Mouse (Mus musculus) gastrocnemius, postnatal 25 days (tissue): ENCODE measurements around the gene Macrod2. TPM values are rescaled to one million over a fixed set of nuclear protein-coding genes. Genes with fewer than 3 reads are reported as not detected.

Experiments
- DNase-seq: peaks from one replicate; pipeline ENCODE4 v3.0.0; 2022
- long read RNA-seq, 2 experiments: library from polyadenylated mRNA; stranded (forward); transcript quantifications; one replicate each; pipeline ENCODE4 v2.0.0; 2021
- total RNA-seq, 2 experiments: library from RNA; stranded (reverse); gene quantifications; 1 replicate in 1 of 2; 2 replicates in 1 of 2; pipeline ENCODE4 v1.2.3; 2021

The Macrod2 gene
- 10 to 100 TPM; 12.7 to 17.0 TPM for total RNA-seq
- long read RNA-seq, experiment 1, transcript Macrod2-204 (4 exons, 3,554 nt) = major isoform, 24 of 30 reads
- long read RNA-seq, experiment 1, partial matches to known transcripts = 4 of 30 reads
- long read RNA-seq, experiment 1, other reads (novel, unspliced or antisense) = 1 of 30 reads
- long read RNA-seq, experiment 2, transcript Macrod2-204 (4 exons, 3,554 nt) = major isoform, 23 of 26 reads
- long read RNA-seq, experiment 2, partial matches to known transcripts = 0 of 26 reads
- long read RNA-seq, experiment 2, other reads (novel, unspliced or antisense) = 2 of 26 reads

DNA sequence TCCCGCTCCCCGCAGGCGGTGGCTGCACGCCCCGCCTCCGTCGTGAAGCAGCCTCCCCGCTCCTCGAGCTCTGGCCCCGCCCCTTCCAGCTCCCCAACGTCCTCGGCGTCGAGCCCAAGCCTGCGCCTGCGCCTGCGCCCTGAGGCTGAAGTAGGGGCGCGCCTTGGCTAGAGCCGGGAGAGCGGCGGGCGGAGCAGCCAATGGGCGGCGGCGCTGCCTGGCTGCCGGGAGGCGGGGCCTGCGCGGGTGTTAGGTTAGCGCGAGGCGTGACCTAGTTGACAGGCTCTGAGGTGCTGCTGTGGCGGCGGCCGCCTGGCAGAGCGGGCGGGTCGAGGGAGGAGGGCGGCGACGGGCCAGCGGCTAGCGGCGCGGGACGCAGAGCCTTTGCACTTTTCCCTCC, at the start of gene Macrod2:
Macrod2 (plus strand) TSS at position 131 of the 400 bp plus-strand sequence.
- DNase-seq = peak; percentile 98

DNA sequence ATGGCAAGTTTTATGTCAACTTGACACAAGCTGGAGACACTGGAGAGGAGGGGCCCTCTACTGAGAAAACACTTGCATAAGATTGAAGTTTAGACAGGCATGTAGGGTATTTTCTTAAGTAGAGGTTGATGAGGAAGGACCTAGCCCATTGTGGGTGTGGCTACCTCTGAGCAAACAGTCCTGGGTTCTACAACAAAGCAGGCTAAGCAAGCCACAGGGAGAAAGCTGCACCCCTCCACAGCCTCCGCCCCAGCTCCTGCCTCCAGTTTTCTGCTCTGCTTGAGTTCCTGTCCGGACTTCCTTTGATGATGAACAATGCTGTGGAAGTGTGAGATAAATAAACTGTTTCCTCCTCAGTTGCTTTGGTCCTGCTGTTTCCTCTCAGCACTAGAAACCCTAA, 35.2 kb upstream of the Macrod2 start:
- no peak for DNase-seq

DNA sequence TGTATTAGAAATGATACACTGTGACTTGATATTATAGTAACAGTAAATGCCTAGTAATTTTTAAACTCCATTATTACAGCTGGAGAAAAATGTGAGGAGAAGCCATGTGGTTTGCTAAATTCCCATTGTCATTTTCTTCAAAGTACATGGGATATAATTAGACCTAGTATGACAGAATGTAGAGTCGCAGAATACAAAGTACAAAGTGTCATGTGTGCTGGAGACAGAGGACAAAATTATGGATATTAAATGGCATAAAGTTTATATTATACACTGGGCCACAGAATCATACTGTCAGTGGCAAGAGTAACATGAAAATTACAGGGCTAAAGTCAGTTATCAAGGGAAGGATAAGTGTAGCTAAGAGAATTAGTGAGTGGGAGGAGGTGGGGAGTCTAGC, 30.3 kb upstream of the Macrod2 start:
- no peak for DNase-seq

DNA sequence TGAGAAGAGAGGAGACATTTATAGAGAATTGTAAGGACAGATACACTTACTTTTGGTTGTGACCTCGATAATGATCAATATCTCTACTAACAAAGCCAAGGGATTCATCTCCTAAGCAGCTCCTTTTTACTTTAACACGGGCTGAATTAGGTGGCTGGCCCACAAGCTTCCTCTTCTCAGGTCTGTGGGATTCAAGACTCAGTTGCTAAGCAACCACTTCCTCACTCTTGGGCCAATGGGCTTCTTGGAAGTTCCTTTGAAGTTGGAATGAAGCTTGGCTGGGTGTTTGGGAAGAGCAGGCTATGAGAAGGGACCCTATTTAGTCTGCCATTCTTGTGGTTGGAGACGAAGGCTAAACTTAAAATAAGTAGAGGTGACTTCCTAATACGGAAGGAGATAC, 5.6 kb upstream of the Macrod2 start, which contains the start of gene Sel1l2:
Sel1l2 (minus strand) TSS at position 182 of the 400 bp plus-strand sequence.
- no peak for DNase-seq

GRCm38 (mm10) chr2:140395744-140396231, 679 bp downstream of the Macrod2 start:
- peak; percentile 21 for DNase-seq

- no peak for DNase-seq
Observed at GRCm38 (mm10) chr2:140425844-140426243, 30.7 kb downstream of the Macrod2 start.

- DNase-seq = no peak
Observed at GRCm38 (mm10) chr2:140427283-140427682, 32.2 kb downstream of the Macrod2 start.

DNA sequence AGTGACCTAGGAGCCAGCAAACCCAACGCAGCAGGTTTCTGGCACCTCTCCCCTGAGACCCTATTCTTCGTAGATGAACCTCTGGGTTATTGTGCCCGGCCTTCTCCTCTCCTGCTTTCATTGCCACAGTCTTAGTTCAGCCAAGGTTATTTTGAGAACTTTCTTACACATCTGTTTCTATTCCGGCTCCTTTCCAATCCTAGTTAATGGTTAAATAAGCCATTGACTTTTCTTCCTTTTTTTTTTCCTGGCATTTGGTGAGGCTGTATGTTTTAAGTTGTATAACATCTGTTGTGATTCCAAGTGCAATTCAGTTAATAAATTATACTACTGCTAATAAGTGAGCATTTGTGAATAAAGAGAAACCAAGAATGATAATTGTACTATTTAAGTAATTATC, 44.0 kb downstream of the Macrod2 start:
- DNase-seq = no peak

GRCm38 (mm10) chr2:140448636-140449035, 53.5 kb downstream of the Macrod2 start:
- no peak for DNase-seq

GRCm38 (mm10) chr2:140475770-140476169, 80.7 kb downstream of the Macrod2 start:
- DNase-seq = no peak

GRCm38 (mm10) chr2:140476891-140477290, 81.8 kb downstream of the Macrod2 start:
- no peak for DNase-seq

DNA sequence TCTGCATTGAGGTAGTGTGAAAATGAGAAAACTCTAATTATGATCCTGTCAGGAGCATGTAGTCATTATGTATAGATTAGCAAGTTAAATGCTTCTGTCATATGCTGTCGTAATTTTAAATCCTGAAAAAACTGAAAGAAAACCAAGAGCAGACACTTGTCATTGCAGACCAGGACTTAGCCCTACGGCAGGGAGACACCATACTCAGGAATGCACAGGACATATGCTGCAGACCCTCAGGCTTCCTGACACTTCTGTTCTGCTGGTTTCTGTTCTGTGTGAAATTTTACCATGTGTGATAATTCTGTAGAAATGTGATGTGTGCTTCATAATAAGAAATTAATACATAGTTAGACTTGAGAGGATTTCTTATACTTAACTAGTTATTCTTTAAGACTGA, 87.5 kb downstream of the Macrod2 start:
- DNase-seq = no peak

GRCm38 (mm10) chr2:140497688-140498087, 102.6 kb downstream of the Macrod2 start:
- no peak for DNase-seq

- no peak for DNase-seq
Observed at GRCm38 (mm10) chr2:140500951-140501350, 105.8 kb downstream of the Macrod2 start.

- DNase-seq = no peak
Observed at GRCm38 (mm10) chr2:140521472-140521871, 126.4 kb downstream of the Macrod2 start.

GRCm38 (mm10) chr2:140530214-140530613, 135.1 kb downstream of the Macrod2 start:
- DNase-seq = no peak

GRCm38 (mm10) chr2:140532024-140532423, 136.9 kb downstream of the Macrod2 start:
- no peak for DNase-seq

GRCm38 (mm10) chr2:140532859-140533519, 137.9 kb downstream of the Macrod2 start:
- DNase-seq = no peak

- no peak for DNase-seq
Observed at GRCm38 (mm10) chr2:140533621-140534020, 138.5 kb downstream of the Macrod2 start.

DNA sequence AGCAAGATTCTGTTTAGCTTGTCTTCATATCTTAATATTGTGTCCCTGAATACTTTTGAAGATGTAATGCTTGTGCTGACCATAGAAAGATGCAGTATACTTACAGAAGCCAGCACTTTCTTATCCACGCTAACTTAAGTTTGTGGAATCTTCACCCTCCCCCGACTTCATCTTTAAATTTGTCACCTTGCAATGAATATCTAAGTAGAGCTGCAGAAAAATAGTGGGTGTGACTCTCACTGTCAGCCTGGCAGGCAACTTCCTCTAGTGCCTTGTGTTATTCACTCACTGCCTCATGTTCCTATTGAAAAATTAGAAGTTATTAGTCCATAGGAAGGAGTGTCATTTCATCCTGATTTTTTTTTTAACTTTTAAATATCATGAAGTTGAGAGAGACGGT, 139.5 kb downstream of the Macrod2 start:
- DNase-seq = no peak

GRCm38 (mm10) chr2:140535832-140536571, 140.9 kb downstream of the Macrod2 start:
- no peak for DNase-seq

GRCm38 (mm10) chr2:140549286-140549685, 154.2 kb downstream of the Macrod2 start:
- DNase-seq = no peak

GRCm38 (mm10) chr2:140561426-140561825, 166.3 kb downstream of the Macrod2 start:
- DNase-seq = no peak
